Mouse (Mus musculus) forebrain, embryonic 10.5 days (tissue): ENCODE results near the gene Kazald1. TPM values are rescaled to one million over a fixed set of nuclear protein-coding genes. Genes with fewer than 3 reads are reported as not detected.

ENCODE experiments used
- DNase-seq: peaks from one replicate; pipeline ENCODE4 v3.0.0-alpha.2; 2017; ENCODE audit warnings: low spot score; ENCODE audit errors: extremely low spot score
- H3K27ac ChIP-seq: fragments of 300-500 bp; sonication (generic); 2 replicates; pipeline ENCODE4 v1.5.1; 2016; ENCODE audit warnings: mild to moderate bottlenecking
- H3K27me3 ChIP-seq: fragments of 300-500 bp; sonication (generic); 2 replicates; pipeline ENCODE4 v1.6.1; 2016; ENCODE audit warnings: mild to moderate bottlenecking; ENCODE audit not compliant: poor library complexity, severe bottlenecking
- H3K36me3 ChIP-seq: fragments of 300-500 bp; sonication (generic); replicated peaks from 2 replicates; pipeline ENCODE4 v1.6.1; 2016; ENCODE audit warnings: mild to moderate bottlenecking, moderate library complexity
- H3K4me1 ChIP-seq: fragments of 300-500 bp; sonication (generic); 2 replicates; pipeline ENCODE4 v1.6.1; 2016
- H3K4me3 ChIP-seq: fragments of 300-500 bp; sonication (generic); 2 replicates; pipeline ENCODE4 v1.5.1; 2016; ENCODE audit warnings: mild to moderate bottlenecking, moderate library complexity
- H3K9me3 ChIP-seq: fragments of 300-500 bp; sonication (generic); 2 replicates; pipeline ENCODE4 v1.6.1; 2016; ENCODE audit warnings: mild to moderate bottlenecking, moderate library complexity
- WGBS: fragments of 180-500 bp; shearing (Covaris S2); methylation state at CpG from one replicate; pipeline ENCODE4 v1.1.7; 2016; 5-methylcytosine and 5-hydroxymethylcytosine counted together
- polyA plus RNA-seq: library from polyadenylated mRNA; unstranded; fragments of >200 nt; fragmentation: Nextera tagmentation; extraction: Ambion mirVana; gene quantifications from 2 replicates; pipeline ENCODE4 v1.2.1, GENCODE M21; 2016

The Kazald1 gene
- polyA plus RNA-seq, result 0.20 and 0.63 TPM in 2 replicates

DNA sequence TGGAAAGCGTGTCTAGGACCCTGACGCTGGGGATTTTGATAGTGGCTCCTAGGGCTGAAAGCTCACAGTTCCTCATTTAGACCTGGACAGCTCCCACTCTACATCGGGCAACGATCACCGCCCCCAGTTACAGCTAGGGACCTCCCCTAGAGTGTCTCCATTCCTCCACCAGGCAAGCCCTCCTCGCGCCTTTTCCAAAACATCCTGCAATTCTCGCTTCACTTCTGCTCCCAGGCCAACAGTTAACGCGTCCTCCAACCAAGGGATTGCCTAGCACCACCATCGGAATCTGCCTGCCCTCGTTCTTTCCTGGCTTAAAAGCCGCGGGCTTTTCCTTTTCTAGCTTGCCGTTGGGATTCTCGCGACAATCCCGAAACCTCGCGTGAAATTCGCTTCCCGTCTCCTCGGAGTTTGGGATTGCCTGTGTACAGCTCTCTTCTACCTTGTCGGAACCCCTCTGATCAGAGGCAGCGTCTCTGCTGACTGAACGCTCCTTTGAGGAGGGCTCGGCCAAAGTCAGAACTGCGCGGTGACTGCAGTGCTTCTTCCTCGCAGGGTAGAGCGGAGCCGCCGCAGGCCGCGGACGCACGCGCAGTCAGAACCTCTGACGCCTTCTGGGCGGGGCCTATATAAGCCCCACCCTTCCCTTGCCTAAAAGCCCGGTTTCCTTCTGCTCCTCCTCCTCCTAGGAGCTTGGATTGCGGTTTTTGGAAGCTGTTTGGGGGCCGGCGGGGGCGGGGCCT, at the start of gene Kazald1:
Gene Kazald1 (plus strand): TSS at position 662 of the 743 bp plus-strand sequence.
- H3K27me3 ChIP-seq, result peaks cover 89% of the 10 kb centered on the region
- under 1% methylated on average over 45 of the region's 45 CpGs for WGBS

DNA sequence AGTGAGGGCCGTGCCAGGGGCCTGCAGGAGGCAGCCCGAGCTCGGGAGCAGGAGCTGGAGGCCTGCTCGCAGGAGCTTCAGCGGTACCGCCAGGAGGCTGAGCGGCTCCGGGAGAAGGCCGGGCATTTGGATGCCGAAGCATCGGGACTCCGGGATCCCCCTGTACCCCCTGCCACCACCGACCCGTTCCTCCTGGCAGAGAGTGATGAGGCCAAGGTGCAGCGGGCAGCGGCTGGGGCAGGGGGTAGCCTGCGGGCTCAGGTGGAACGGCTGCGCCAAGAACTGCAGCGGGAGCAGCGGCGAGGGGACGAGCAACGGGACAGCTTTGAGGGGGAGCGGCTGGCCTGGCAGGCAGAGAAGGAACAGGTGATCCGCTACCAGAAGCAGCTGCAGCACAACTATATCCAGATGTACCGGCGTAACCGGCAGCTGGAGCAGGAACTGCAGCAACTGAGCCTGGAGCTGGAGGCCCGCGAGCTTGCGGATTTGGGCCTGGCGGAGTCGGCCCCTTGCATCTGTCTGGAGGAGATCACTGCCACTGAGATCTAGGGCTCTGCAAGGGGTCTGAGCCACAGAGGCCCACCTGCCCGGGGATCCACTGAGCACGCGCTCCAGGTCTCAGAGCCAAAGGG, 49.0 kb upstream of the Kazald1 start:
- no peaks in the 10 kb centered on the region for H3K9me3 ChIP-seq
- no peak overlapping the region for H3K4me3 ChIP-seq
- H3K27ac ChIP-seq, result no peak overlapping the region
- H3K4me1 ChIP-seq, result peaks cover 49% of the 10 kb centered on the region
- WGBS, result 90% methylated on average over 37 of the region's 37 CpGs
- H3K27me3 ChIP-seq, result no peaks in the 10 kb centered on the region
- DNase-seq, result no peak
- H3K36me3 ChIP-seq, result peaks cover 80% of the 10 kb centered on the region

More for the DNA sequence above, at the start of gene Kazald1:
- H3K27ac ChIP-seq, result peak within 1 kb of the TSS; percentile 91
- H3K9me3 ChIP-seq, result no peaks in the 10 kb centered on the region
- H3K4me1 ChIP-seq, result peaks cover 63% of the 10 kb centered on the region
- peak within 1 kb of the TSS; percentile 62 for H3K4me3 ChIP-seq
- H3K36me3 ChIP-seq, result no peaks in the 10 kb centered on the region
- peak; percentile 92 for DNase-seq

GRCm38 (mm10) chr19:45026958-45027670, 47.9 kb upstream of the Kazald1 start:
- Histone ChIP-seq H3K9me3 (no peaks in the 10 kb centered on the region), H3K4me3 (no peak overlapping the region), H3K36me3 (peaks cover 69% of the 10 kb centered on the region), H3K4me1 (peaks cover 48% of the 10 kb centered on the region), H3K27me3 (no peaks in the 10 kb centered on the region), H3K27ac (no peak overlapping the region)
- WGBS, result 91% methylated on average over 6 of the region's 6 CpGs
- DNase-seq, result no peak

DNA sequence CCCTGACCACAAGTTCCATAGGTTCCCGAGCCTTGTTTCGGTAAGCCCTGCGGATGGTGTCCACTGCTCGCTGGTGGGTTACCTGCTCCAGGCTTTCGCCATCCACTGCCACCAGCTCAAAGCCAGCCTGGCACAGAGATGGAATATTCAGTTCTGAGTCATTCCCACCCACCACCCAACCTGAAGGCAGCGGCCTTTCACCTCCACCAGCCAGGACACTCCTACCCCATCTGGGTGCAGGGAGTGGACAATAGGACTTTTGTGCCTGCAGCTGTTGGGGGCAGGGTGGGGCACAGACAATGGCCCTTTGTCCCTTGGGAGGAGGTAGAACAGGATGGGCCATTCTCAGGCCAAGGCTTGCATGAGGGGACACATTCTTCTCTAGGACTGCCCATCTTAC, 47.2 kb upstream of the Kazald1 start:
- no peak for DNase-seq
- peaks cover 53% of the 10 kb centered on the region for H3K4me1 ChIP-seq
- peak overlapping the region; percentile 32; the same call in 1 of the 2 replicates for H3K27ac ChIP-seq
- 83% methylated on average over 6 of the region's 6 CpGs for WGBS
- no peaks in the 10 kb centered on the region for H3K9me3 ChIP-seq
- peaks cover under 1% of the 10 kb centered on the region; the same call in 1 of the 2 replicates for H3K27me3 ChIP-seq
- no peak overlapping the region for H3K4me3 ChIP-seq
- peaks cover 62% of the 10 kb centered on the region for H3K36me3 ChIP-seq

DNA sequence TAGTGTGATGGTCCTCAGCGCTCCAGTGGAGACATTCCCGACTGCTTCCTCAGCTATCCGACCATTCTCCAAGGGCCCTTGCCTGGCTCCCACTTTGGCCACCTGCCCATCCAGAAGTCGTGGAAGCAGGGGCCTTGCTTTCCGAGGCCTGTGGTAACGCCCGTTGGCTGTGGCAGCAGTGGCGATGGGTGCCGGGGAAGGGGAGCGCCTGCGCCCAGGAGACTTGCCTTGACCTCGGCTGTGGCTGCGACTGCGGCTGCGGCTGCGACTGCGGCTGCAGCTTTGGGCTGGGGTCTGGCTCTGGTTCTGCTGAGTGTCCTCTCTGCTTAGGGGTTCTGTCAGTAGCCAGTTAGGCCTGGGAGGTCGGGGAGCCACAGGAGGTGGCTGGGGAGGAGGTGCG, 46.3 kb upstream of the Kazald1 start:
- 64% methylated on average over 19 of the region's 19 CpGs for WGBS

DNA sequence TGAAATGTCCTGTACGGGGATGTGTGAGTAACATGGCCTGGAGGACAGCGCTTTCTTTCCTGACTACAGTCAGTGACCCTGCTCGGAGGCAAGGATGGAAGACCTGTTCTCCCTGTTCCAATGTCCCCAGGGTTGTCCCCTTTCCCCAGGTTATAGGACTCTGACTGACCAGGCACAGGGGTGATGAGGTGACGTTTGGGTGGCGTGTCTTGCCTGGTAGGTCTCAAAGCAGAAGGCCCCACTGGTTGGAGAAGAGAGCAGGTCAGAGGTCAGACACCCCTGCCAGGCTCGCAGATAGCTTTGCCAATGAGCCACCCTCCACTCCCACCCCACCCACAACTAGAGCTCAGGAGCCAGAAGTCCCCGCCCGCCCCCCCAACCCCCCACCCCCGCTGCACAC, 45.5 kb upstream of the Kazald1 start:
- Histone ChIP-seq H3K4me1 (peaks cover 63% of the 10 kb centered on the region), H3K4me3 (no peak overlapping the region), H3K27me3 (peaks cover 4% of the 10 kb centered on the region; the same call in 1 of the 2 replicates), H3K9me3 (no peaks in the 10 kb centered on the region), H3K27ac (no peak overlapping the region), H3K36me3 (peaks cover 44% of the 10 kb centered on the region)
- 56% methylated on average over 9 of the region's 9 CpGs for WGBS
- no peak for DNase-seq

More for the DNA sequence above, 46.3 kb upstream of the Kazald1 start:
- Histone ChIP-seq H3K9me3 (no peaks in the 10 kb centered on the region), H3K4me3 (no peak overlapping the region), H3K27me3 (peaks cover 4% of the 10 kb centered on the region; the same call in 1 of the 2 replicates), H3K4me1 (peaks cover 60% of the 10 kb centered on the region), H3K27ac (peak overlapping the region; percentile 32), H3K36me3 (peaks cover 53% of the 10 kb centered on the region)
- no peak for DNase-seq

GRCm38 (mm10) chr19:45030111-45030510, 44.9 kb upstream of the Kazald1 start:
- Histone ChIP-seq H3K4me1 (peaks cover 63% of the 10 kb centered on the region), H3K4me3 (no peak overlapping the region), H3K27ac (no peak overlapping the region), H3K36me3 (peaks cover 39% of the 10 kb centered on the region), H3K27me3 (peaks cover 4% of the 10 kb centered on the region; the same call in 1 of the 2 replicates), H3K9me3 (no peaks in the 10 kb centered on the region)
- DNase-seq, result peak; percentile 70
- WGBS, result 41% methylated on average over 8 of the region's 8 CpGs

DNA sequence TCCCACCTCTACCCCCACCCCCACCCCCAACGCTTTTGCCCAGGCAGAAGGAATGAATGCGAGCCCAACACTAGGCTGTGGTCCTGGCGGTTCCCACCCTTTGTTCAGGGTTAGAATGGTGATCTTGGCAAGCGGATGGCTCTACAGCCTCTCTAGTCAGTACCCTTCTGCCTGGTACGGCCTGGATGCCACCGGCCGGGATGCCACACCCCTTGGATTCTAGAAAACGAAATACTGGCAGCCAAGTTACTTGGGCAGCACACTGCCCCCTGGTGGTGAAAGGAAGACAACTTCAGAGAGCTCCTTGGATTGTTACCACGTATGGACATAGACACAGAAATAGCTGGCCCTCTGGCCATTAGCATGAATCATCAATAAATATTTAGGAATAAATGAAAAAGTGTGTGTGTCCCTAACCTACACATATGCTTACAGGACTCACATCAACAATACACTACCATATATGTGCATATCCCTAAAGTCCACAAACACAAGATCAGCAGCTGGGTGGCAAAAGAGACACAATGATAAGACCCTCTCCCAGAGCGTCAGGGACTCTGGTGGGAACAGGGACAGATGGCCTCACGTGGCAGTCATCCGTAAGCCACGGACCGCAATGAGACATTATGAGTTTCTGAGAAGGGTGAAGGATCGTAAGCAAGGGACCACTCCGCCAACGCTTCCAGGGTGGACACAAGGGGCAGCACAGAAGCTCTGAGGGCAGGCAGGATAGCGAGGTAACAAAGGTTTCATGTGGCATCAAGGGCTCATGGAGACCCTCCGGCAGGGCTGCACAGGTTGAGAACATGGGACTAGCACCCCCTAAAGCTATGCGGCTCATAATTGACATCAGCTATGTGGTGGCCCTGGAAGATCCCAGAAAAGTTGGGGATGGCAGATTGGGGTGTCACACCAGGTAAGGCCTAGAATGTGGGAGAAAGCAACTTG, 44.0 kb upstream of the Kazald1 start:
- peak overlapping the region; percentile 27; the same call in 1 of the 2 replicates for H3K27ac ChIP-seq

DNA sequence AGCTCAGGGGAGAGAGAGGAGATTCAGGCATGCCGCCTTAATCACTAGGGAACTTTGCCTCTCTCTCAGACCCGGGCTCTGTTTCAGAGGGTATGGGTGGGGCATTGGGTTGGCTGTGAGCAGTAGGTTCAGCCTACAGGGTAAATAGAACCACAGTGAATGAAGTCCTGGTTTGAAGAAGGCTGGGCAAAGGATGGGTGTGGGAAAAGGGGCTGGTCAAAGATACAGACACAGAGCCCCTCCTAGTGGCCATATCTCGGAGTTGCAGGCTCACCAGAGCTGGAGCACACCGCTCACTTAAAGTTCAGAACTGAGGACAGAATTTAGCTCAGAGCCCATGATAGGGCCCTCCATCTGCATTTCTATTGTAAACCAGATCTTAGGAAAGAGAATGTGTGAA, 43.3 kb upstream of the Kazald1 start:
- WGBS, result 20% methylated on average over 4 of the region's 4 CpGs

More for the DNA sequence above, 44.0 kb upstream of the Kazald1 start:
- WGBS, result 41% methylated on average over 20 of the region's 20 CpGs
- peaks cover 62% of the 10 kb centered on the region for H3K4me1 ChIP-seq
- no peaks in the 10 kb centered on the region for H3K9me3 ChIP-seq
- peaks cover 30% of the 10 kb centered on the region for H3K36me3 ChIP-seq
- H3K27me3 ChIP-seq, result peaks cover 10% of the 10 kb centered on the region
- H3K4me3 ChIP-seq, result peak overlapping the region; percentile 27; the same call in 1 of the 2 replicates
- peak; percentile 79 for DNase-seq

DNA sequence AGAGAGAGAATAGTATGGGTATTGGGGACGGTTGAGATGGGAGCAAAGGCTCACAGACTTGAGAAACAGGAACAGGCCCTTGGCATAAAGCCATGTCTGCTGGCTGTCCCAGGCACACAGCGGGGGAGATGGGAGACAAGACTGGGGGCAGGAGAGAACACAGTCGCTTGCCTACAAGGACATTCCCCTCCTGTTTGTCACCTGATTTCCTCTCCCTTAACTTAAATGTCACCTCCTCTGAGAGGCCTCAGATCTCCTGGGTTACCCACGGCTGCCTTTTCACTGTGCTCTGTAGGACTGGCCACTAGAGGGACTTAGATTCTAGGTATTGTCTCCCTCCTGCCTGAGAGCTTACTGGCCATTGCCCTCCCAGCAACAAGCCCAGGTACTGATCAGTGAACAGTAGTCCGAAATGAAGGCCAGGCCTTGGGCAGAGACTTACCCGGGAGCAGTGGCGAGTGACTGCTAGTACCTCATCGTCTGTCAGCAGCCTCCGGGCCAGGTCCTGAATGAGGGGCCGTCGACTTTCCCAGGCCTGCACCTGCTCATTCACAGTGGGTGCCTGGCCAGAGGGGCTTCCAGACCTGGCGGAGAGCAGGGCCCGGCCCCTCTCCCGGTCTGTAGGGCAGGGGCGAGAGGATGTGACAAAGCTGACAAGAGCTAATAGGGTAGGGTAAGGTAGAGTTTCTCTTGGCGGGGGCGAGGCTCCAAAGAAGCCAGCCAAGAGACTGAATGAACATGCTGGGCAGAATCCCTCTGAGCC, 42.3 kb upstream of the Kazald1 start:
- Histone ChIP-seq H3K9me3 (no peaks in the 10 kb centered on the region), H3K27me3 (peaks cover 23% of the 10 kb centered on the region), H3K27ac (no peak overlapping the region), H3K4me3 (no peak overlapping the region), H3K36me3 (peaks cover 13% of the 10 kb centered on the region), H3K4me1 (peaks cover 58% of the 10 kb centered on the region)
- 57% methylated on average over 17 of the region's 17 CpGs for WGBS
- no peak for DNase-seq

More for the DNA sequence above, 43.3 kb upstream of the Kazald1 start:
- no peak overlapping the region for H3K4me3 ChIP-seq
- peak; percentile 75 for DNase-seq
- no peaks in the 10 kb centered on the region for H3K9me3 ChIP-seq
- H3K27me3 ChIP-seq, result peaks cover 17% of the 10 kb centered on the region
- H3K4me1 ChIP-seq, result peaks cover 58% of the 10 kb centered on the region
- H3K36me3 ChIP-seq, result peaks cover 22% of the 10 kb centered on the region
- H3K27ac ChIP-seq, result 0 out of 2 replicates have a peak overlapping the region, but pooled peaks have one; percentile 27

- peaks cover 42% of the 10 kb centered on the region for H3K4me1 ChIP-seq
Measured at GRCm38 (mm10) chr19:45036867-45037266, 38.2 kb upstream of the Kazald1 start.

More at GRCm38 (mm10) chr19:45036867-45037266, 38.2 kb upstream of the Kazald1 start:
- peaks cover 60% of the 10 kb centered on the region for H3K27me3 ChIP-seq
- no peaks in the 10 kb centered on the region for H3K9me3 ChIP-seq
- peak overlapping the region; percentile 31; the same call in 1 of the 2 replicates for H3K27ac ChIP-seq
- H3K4me3 ChIP-seq, result no peak overlapping the region
- WGBS, result 27% methylated on average over 16 of the region's 16 CpGs
- no peak for DNase-seq
- no peaks in the 10 kb centered on the region for H3K36me3 ChIP-seq
